Comparison of ENCODE assay signal across 10 mouse cellular contexts in genomic region chr12:108267653-108268052, GRCm38 (mm10). TPM values are rescaled to one million over a fixed set of nuclear protein-coding genes. Genes with fewer than 3 reads are reported as not detected.
A peak's percentile ranks its signal among the peaks of the same experiment; 100 is the strongest.
DNase-seq lines count a peak whose midpoint lies in the region; ATAC-seq and TF ChIP-seq lines count a peak whose summit lies in the region.
"Had no signal": no experiment of that assay in that cellular context is flagged by ENCODE, and none has a peak within 500 bp of the region (broad histone marks: within the 10 kb centered on the region; RNA-seq: fewer than 3 reads in every experiment).

No protein-coding gene starts in this region.

- H3K9me3 ChIP-seq in hindbrain, embryonic 10.5 days, result no peaks in the 10 kb centered on the region
- H3K9me3 ChIP-seq in hindbrain, postnatal 0 days (ENCODE audit: low read length), result no peaks in the 10 kb centered on the region
- H3K9me3 ChIP-seq in midbrain, embryonic 13.5 days, result no peaks in the 10 kb centered on the region
- H3K9me3 ChIP-seq in midbrain, embryonic 15.5 days, result no peaks in the 10 kb centered on the region
- no peaks in the 10 kb centered on the region for H3K9me3 ChIP-seq in intestine, embryonic 16.5 days (ENCODE audit: control insufficient read depth, low read length)

- TF ChIP-seq POLR2A in small intestine, adult 2 months (IDR thresholded peaks at IDR 0.05; ENCODE audit: low read depth, low read length), result no peak

- 78% methylated on average over 7 of the region's 7 CpGs for WGBS in hindbrain, embryonic 10.5 days
- WGBS in hindbrain, postnatal 0 days, result 81% methylated on average over 7 of the region's 7 CpGs
- 75% methylated on average over 7 of the region's 7 CpGs for WGBS in midbrain, embryonic 13.5 days
- 89% methylated on average over 7 of the region's 7 CpGs for WGBS in midbrain, embryonic 15.5 days
- WGBS in intestine, embryonic 16.5 days, result 60% methylated on average over 7 of the region's 7 CpGs
- 57% methylated on average over 7 of the region's 7 CpGs for WGBS in small intestine, adult 2 months

- no peak overlapping the region for H3K4me2 ChIP-seq in hindbrain, postnatal 0 days (ENCODE audit: low read depth, low read length)
- H3K4me2 ChIP-seq in midbrain, embryonic 13.5 days (replicated peaks), result no peak overlapping the region
- H3K4me2 ChIP-seq in midbrain, embryonic 15.5 days, result no peak overlapping the region
- no peak overlapping the region for H3K4me2 ChIP-seq in intestine, embryonic 16.5 days (ENCODE audit: low read depth, low read length)

- no peak for TF ChIP-seq CTCF in hindbrain, postnatal 0 days (IDR thresholded peaks at IDR 0.05; ENCODE audit: low read depth)
- no peak for TF ChIP-seq CTCF in small intestine, adult 2 months (IDR thresholded peaks at IDR 0.05; ENCODE audit: extremely low read depth, insufficient read length, insufficient replicate concordance, low read depth, low read length)

- peaks cover 36% of the 10 kb centered on the region for H3K36me3 ChIP-seq in hindbrain, embryonic 10.5 days
- no peaks in the 10 kb centered on the region for H3K36me3 ChIP-seq in hindbrain, postnatal 0 days (ENCODE audit: insufficient read depth, low read length)
- no peaks in the 10 kb centered on the region for H3K36me3 ChIP-seq in midbrain, embryonic 13.5 days
- no peaks in the 10 kb centered on the region for H3K36me3 ChIP-seq in midbrain, embryonic 15.5 days (replicated peaks)
- H3K36me3 ChIP-seq in intestine, embryonic 16.5 days (ENCODE audit: control insufficient read depth, insufficient read depth, low read length), result peaks cover 3% of the 10 kb centered on the region; the same call in 1 of the 2 replicates
- H3K36me3 ChIP-seq in small intestine, adult 2 months (ENCODE audit: control insufficient read depth, insufficient read depth, low read length), result no peaks in the 10 kb centered on the region

- H3K9ac ChIP-seq in hindbrain, postnatal 0 days (replicated peaks; ENCODE audit: low read length), result no peak overlapping the region
- H3K9ac ChIP-seq in midbrain, embryonic 13.5 days (replicated peaks), result no peak overlapping the region
- H3K9ac ChIP-seq in midbrain, embryonic 15.5 days, result no peak overlapping the region
- peak overlapping the region; percentile 25; the same call in 1 of the 2 replicates for H3K9ac ChIP-seq in intestine, embryonic 16.5 days (ENCODE audit: low read depth, low read length)

- intact Hi-C loops in left cerebral cortex, postnatal 36 days (cut with DNase I), result no loop called here

- no peak for DNase-seq in hindbrain, embryonic 10.5 days (ENCODE audit: low spot score)
- DNase-seq in hindbrain, postnatal 0 days (ENCODE audit: low spot score), result no peak
- DNase-seq in adrenal gland, postnatal 25 days, result no peak
- no peak for DNase-seq in left cerebral cortex, postnatal 36 days (ENCODE audit: low spot score in 2 of 2)
- DNase-seq: adrenal gland, postnatal 14 days; cerebellum, adult 18-20 months had no signal

- no peak overlapping the region for H3K4me3 ChIP-seq in hindbrain, embryonic 10.5 days
- no peak overlapping the region for H3K4me3 ChIP-seq in hindbrain, postnatal 0 days (ENCODE audit: low read length)
- H3K4me3 ChIP-seq in midbrain, embryonic 13.5 days (replicated peaks), result no peak overlapping the region
- H3K4me3 ChIP-seq in midbrain, embryonic 15.5 days, result no peak overlapping the region
- H3K4me3 ChIP-seq in intestine, embryonic 16.5 days (ENCODE audit: low read length), result no peak overlapping the region
- H3K4me3 ChIP-seq in small intestine, adult 2 months (ENCODE audit: low read depth, low read length), result peak overlapping the region; percentile 5; the same call in 1 of the 2 replicates

- peaks cover 97% of the 10 kb centered on the region for H3K4me1 ChIP-seq in hindbrain, embryonic 10.5 days (replicated peaks)
- H3K4me1 ChIP-seq in hindbrain, postnatal 0 days (ENCODE audit: insufficient read depth, low read length), result peaks cover 51% of the 10 kb centered on the region
- peaks cover 96% of the 10 kb centered on the region for H3K4me1 ChIP-seq in midbrain, embryonic 13.5 days (replicated peaks)
- peaks cover 91% of the 10 kb centered on the region for H3K4me1 ChIP-seq in midbrain, embryonic 15.5 days
- peaks cover 78% of the 10 kb centered on the region for H3K4me1 ChIP-seq in intestine, embryonic 16.5 days (ENCODE audit: control insufficient read depth, insufficient read depth, low read length)
- peaks cover 59% of the 10 kb centered on the region for H3K4me1 ChIP-seq in small intestine, adult 2 months (ENCODE audit: control insufficient read depth, insufficient read depth, insufficient read length, low read length)

- H3K27me3 ChIP-seq in hindbrain, embryonic 10.5 days (ENCODE audit: insufficient read depth, poor library complexity, severe bottlenecking), result no peaks in the 10 kb centered on the region
- no peaks in the 10 kb centered on the region for H3K27me3 ChIP-seq in hindbrain, postnatal 0 days (ENCODE audit: insufficient read depth, low read length)
- H3K27me3 ChIP-seq in midbrain, embryonic 13.5 days, result no peaks in the 10 kb centered on the region
- no peaks in the 10 kb centered on the region for H3K27me3 ChIP-seq in midbrain, embryonic 15.5 days (replicated peaks)
- H3K27me3 ChIP-seq in intestine, embryonic 16.5 days (replicated peaks; ENCODE audit: control insufficient read depth, insufficient read depth, low read length), result no peaks in the 10 kb centered on the region
- no peaks in the 10 kb centered on the region for H3K27me3 ChIP-seq in small intestine, adult 2 months (ENCODE audit: control insufficient read depth, insufficient read depth, low read length)

- ATAC-seq in hindbrain, postnatal 0 days, result no peak
- ATAC-seq in midbrain, embryonic 13.5 days, result no peak
- ATAC-seq in midbrain, embryonic 15.5 days (replicated peaks), result no peak
- peak; percentile 17 for ATAC-seq in intestine, embryonic 16.5 days

- peak overlapping the region; percentile 93 for H3K27ac ChIP-seq in hindbrain, embryonic 10.5 days
- H3K27ac ChIP-seq in hindbrain, postnatal 0 days, result no peak overlapping the region
- H3K27ac ChIP-seq in midbrain, embryonic 13.5 days, result 0 out of 2 replicates have a peak overlapping the region, but pooled peaks have one; percentile 25
- no peak overlapping the region for H3K27ac ChIP-seq in midbrain, embryonic 15.5 days
- peak overlapping the region; percentile 53 for H3K27ac ChIP-seq in intestine, embryonic 16.5 days (ENCODE audit: low read length)
- peak overlapping the region; percentile 60 for H3K27ac ChIP-seq in small intestine, adult 2 months (ENCODE audit: insufficient read depth, low read depth, low read length)

RNA-seq across cellular contexts. Expression of gene Ccdc85c, which starts 7.6 kb away (rescaled TPM):
- polyA plus RNA-seq in hindbrain, embryonic 10.5 days (2016; fragmentation: Nextera tagmentation; extraction: Ambion mirVana), result 14.3 and 16.0 TPM in 2 replicates
- 86.3 and 94.7 TPM in 2 replicates for total RNA-seq in hindbrain, postnatal 0 days (2014; rRNA removed)
- polyA plus RNA-seq in hindbrain, postnatal 0 days (2015; fragmentation: Nextera tagmentation; extraction: Ambion mirVana), result 16.9 and 17.0 TPM in 2 replicates
- 19.5 and 21.5 TPM in 2 replicates for polyA plus RNA-seq in midbrain, embryonic 13.5 days (2015; fragmentation: Nextera tagmentation; extraction: Ambion mirVana)
- 15.3 and 15.8 TPM in 2 replicates for polyA plus RNA-seq in midbrain, embryonic 15.5 days (2015; fragmentation: Nextera tagmentation; extraction: Ambion mirVana)
- 4.8 and 7.1 TPM in 2 replicates for polyA plus RNA-seq in intestine, embryonic 16.5 days (2015; fragmentation: Nextera tagmentation; extraction: Ambion mirVana)
- 58.8 and 100 TPM in 2 replicates for polyA plus RNA-seq in small intestine, adult 2 months (2012; rRNA removed)
- 19.4 and 19.9 TPM in 2 replicates for total RNA-seq in adrenal gland, postnatal 25 days (2021)
- total RNA-seq in left cerebral cortex, postnatal 36 days (2021), result 10 to 100 TPM; 75.2 to 77.4 TPM

RNA-seq across cellular contexts. Expression of gene Hhipl1, which starts 38.4 kb away (rescaled TPM):
- polyA plus RNA-seq in hindbrain, embryonic 10.5 days (2016; fragmentation: Nextera tagmentation; extraction: Ambion mirVana), result 3.0 and 3.2 TPM in 2 replicates
- total RNA-seq in hindbrain, postnatal 0 days (2014; rRNA removed), result 10.2 and 10.8 TPM in 2 replicates
- polyA plus RNA-seq in hindbrain, postnatal 0 days (2015; fragmentation: Nextera tagmentation; extraction: Ambion mirVana), result 2.8 and 3.2 TPM in 2 replicates
- polyA plus RNA-seq in midbrain, embryonic 13.5 days (2015; fragmentation: Nextera tagmentation; extraction: Ambion mirVana), result 2.0 and 2.9 TPM in 2 replicates
- 2.7 and 2.8 TPM in 2 replicates for polyA plus RNA-seq in midbrain, embryonic 15.5 days (2015; fragmentation: Nextera tagmentation; extraction: Ambion mirVana)
- 0.43 and 0.53 TPM in 2 replicates for polyA plus RNA-seq in intestine, embryonic 16.5 days (2015; fragmentation: Nextera tagmentation; extraction: Ambion mirVana)
- 0.76 and 1.1 TPM in 2 replicates for polyA plus RNA-seq in small intestine, adult 2 months (2012; rRNA removed)
- total RNA-seq in adrenal gland, postnatal 25 days (2021), result 0.48 and 0.67 TPM in 2 replicates
- 1 to 10 TPM; 7.8 to 8.1 TPM for total RNA-seq in left cerebral cortex, postnatal 36 days (2021)

Comparison
In these comparisons a context has a peak if more than half of its experiments do, and no peak if none do; other contexts are left out.
1. H3K27ac ChIP-seq: peak in hindbrain, embryonic 10.5 days (single experiment), midbrain, embryonic 13.5 days (single experiment), intestine, embryonic 16.5 days (single experiment) and small intestine, adult 2 months (single experiment); none in hindbrain, postnatal 0 days (single experiment) and midbrain, embryonic 15.5 days (single experiment).